Mouse (Mus musculus): ENCODE measurements around the gene Sfxn3.

Sfxn3 gene

DNA sequence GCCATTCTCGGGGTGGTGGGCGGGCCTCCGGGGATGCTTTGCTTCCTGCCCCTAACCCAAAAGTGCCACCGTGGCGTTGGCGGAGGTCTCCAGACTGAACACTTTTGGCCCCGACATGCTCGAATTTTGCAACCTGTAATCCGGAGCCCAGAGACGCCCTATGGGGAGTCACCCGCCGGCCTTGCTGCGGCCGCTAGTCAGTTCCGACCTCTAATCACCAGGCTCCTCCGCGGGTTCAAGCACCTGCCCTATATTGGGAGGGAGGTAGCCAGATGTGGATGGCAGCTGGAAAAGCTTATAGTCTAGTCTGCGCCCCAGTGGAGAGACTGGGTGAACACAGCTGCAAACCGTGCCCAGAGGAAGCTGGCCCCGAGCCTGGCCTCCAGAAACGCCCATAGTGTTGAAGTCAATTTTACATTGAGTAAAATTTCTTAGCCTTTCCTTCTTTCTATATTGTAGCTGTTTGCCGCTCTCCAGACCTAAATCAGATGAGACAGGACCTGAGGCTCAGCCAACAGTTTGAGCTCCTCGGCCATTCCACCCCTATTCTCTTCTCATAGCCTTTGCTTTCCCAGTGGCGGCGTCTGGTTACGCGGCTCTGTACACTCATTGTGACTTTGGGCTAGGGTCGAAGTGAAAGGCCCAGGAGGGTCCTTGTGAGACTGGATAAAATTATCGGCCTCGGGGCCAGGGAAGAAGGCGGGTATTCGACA lies 28.2 kb downstream of the Sfxn3 start:
- no peak for DNase-seq (ENCODE audit: low spot score in 2 of 2)

DNA sequence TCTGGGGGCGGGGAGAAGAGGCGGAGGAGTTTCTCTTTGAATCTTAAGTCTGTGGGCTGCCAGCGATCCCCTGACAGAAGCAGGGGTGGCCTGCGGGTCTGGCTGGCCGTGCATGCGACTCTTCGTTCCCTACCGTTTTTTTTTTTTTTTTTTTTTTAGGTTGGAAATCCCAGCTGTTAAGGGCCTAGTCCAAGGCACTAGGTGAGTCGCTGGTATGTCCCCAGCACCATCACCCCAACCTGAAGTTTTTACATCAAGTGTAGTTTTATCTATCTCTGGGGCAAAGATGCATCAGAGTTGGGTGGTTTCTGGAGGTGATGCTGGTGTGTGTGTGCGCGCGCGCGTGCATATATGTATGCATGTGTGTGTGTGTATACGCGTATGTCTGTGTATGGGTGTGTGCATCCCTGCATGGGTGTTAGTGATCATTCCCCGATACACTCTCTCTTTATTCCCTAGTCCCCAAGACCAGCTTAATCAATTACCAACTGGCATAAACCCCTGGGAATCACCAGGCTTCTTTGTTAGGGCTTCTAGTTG lies 28.8 kb downstream of the Sfxn3 start:
- DNase-seq (ENCODE audit: low spot score in 2 of 2): peak in 1 of 2 experiments; percentile 24

GRCm38 (mm10) chr19:45076586-45077510 lies 29.5 kb downstream of the Sfxn3 start:
- peak; percentile 35 to 42 for DNase-seq (ENCODE audit: low spot score in 2 of 2)

GRCm38 (mm10) chr19:45077742-45078645 lies 30.7 kb downstream of the Sfxn3 start:
- DNase-seq (ENCODE audit: low spot score in 2 of 2): no peak

DNA sequence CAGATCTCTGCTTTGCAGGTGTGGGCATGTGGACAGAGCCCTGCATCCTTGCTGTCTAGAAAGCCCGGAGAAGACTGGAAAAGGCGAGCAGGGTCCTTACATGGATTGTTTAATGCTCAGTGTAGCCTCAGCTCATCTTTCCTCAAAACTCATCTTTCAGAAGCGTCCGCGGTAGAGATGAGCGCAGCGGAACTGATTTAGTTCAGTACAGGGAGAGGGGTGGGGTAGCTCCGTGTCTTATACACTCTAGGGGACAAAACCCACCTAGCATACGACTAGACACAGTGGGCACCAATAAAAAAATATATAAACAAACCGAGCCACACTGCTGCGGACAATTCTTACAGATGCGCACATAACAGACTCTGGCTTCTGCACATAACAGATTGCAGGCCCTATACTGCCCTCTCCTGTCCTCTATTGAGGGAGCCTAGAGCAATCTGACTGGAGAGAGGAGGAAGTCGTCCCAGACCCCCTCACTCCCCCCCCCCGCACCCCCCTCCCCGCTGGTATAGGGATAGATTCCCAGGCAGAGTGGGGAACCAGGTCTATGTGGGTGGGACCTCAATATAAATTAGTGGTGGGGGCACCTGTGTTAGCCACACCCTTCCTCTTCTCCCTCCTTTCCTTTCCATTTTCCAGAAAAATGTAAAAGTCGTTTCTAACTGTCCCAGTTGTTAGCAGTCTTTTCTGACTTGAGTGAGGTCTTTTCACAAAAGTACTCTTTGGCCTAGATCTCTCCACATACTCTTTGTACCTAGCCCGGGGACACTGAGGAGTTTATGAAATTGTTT lies 31.9 kb downstream of the Sfxn3 start:
- DNase-seq (ENCODE audit: low spot score in 2 of 2): no peak

GRCm38 (mm10) chr19:45079769-45080515 lies 32.6 kb downstream of the Sfxn3 start:
- peak; percentile 53 to 65 for DNase-seq (ENCODE audit: low spot score in 2 of 2)

- DNase-seq (ENCODE audit: low spot score in 2 of 2): no peak
Observed at GRCm38 (mm10) chr19:45080711-45081110, 33.4 kb downstream of the Sfxn3 start.

- peak; percentile 43 to 46 for DNase-seq (ENCODE audit: low spot score in 2 of 2)
Observed at GRCm38 (mm10) chr19:45081279-45081678, 34.0 kb downstream of the Sfxn3 start.

GRCm38 (mm10) chr19:45081841-45082550 lies 34.7 kb downstream of the Sfxn3 start:
- DNase-seq (ENCODE audit: low spot score in 2 of 2): peak in 1 of 2 experiments; percentile 36

DNA sequence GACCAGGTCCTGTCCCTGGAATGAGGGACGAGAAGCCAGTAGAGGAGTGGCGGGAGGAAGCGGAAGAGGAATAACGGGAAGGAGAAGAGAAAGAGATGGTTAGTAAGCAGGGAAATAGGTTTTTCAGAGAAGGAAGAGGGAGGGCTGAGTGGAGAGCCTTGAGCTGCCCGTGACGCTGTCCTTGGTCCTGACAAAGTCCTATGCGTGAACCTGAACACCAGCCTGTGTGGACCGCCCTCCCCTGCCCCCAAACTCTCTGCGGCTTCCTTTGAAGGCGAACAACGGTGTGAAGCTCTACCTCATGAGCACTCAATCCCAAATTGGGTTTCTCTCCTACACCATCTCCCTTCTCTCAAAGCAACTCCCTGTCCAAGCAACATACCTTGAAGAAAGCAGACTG lies 50.6 kb downstream of the Sfxn3 start:
- DNase-seq (ENCODE audit: low spot score in 2 of 2): peak in 1 of 2 experiments; percentile 24

GRCm38 (mm10) chr19:45100486-45101270 lies 53.4 kb downstream of the Sfxn3 start:
- no peak for DNase-seq (ENCODE audit: low spot score in 2 of 2)

DNA sequence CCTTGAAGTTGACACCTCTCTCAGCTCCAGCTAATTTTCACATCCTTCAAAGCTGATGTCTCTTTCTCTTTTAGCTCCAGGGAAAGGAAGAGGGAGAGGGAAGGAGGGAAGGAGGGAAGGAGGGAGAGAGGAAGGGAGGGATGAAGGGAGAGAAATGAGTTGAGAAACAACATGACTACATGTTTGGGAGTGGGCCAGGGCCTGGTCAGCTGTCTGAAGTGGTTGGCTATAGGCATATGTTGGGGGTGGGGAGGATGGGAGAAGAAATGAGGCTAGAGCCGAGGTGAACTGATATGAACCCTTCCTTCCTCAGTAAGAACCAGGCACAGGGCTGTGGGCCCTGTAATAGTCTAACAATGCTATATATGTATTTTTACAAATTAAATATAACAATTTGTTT lies 58.3 kb downstream of the Sfxn3 start:
- no peak for DNase-seq (ENCODE audit: low spot score in 2 of 2)
